Mouse (Mus musculus) forebrain, embryonic 16.5 days (tissue): ENCODE measurements around the gene Tapt1. TPM values are rescaled to one million over a fixed set of nuclear protein-coding genes. Genes with fewer than 3 reads are reported as not detected.
"Not testable (repeated sequence)": the region's sequence is repeated elsewhere in the genome, so short reads cannot be mapped to it uniquely, and the experiment has no call there.

Source experiments
- ATAC-seq: fragments of 200-750 bp; cut with Nextera tagmentation; 2 replicates; pipeline ENCODE4 v1.8.0; 2017; ENCODE audit warnings: mild to moderate bottlenecking, moderate library complexity
- H3K27ac ChIP-seq: fragments of 300-500 bp; sonication (generic); 2 replicates; pipeline ENCODE4 v1.5.1; 2014; ENCODE audit warnings: low read length, control low read depth
- H3K27me3 ChIP-seq: fragments of 300-500 bp; sonication (generic); replicated peaks from 2 replicates; pipeline ENCODE4 v1.6.1; 2014; ENCODE audit warnings: low read length; ENCODE audit not compliant: control insufficient read depth, insufficient read depth
- H3K36me3 ChIP-seq: fragments of 300-500 bp; sonication (generic); 2 replicates; pipeline ENCODE4 v1.6.1; 2014; ENCODE audit not compliant: control insufficient read depth, insufficient read depth
- H3K4me1 ChIP-seq: fragments of 300-500 bp; sonication (generic); replicated peaks from 2 replicates; pipeline ENCODE4 v1.6.1; 2014; ENCODE audit warnings: low read length; ENCODE audit not compliant: control insufficient read depth, insufficient read depth
- H3K4me2 ChIP-seq: fragments of 300-500 bp; sonication (generic); 2 replicates; pipeline ENCODE4 v1.6.1; 2014; ENCODE audit warnings: mild to moderate bottlenecking, low read length, control low read depth
- H3K4me3 ChIP-seq: fragments of 300-500 bp; sonication (generic); replicated peaks from 2 replicates; pipeline ENCODE4 v1.5.1; 2014; ENCODE audit warnings: mild to moderate bottlenecking, low read length, control low read depth
- H3K9ac ChIP-seq: fragments of 300-500 bp; sonication (generic); replicated peaks from 2 replicates; pipeline ENCODE4 v1.6.1; 2014; ENCODE audit warnings: low read depth, low read length, control low read depth
- H3K9me3 ChIP-seq: fragments of 300-500 bp; sonication (generic); 2 replicates; pipeline ENCODE4 v1.6.1; 2016; ENCODE audit warnings: low read length; ENCODE audit not compliant: control insufficient read depth
- WGBS: fragments of 180-500 bp; shearing (Covaris S2); extraction: QIAGEN DNeasy Blood & Tissue Kit; methylation state at CpG from one replicate; pipeline ENCODE4 v1.1.7; 2014; 5-methylcytosine and 5-hydroxymethylcytosine counted together
- polyA plus RNA-seq: library from polyadenylated mRNA; unstranded; fragments of >200 nt; fragmentation: Nextera tagmentation; extraction: Ambion mirVana; gene quantifications from 2 replicates; pipeline ENCODE4 v1.2.1, GENCODE M21; 2015

Tapt1 gene
- polyA plus RNA-seq, 1 experiment from 2014 or later, result 27.3 TPM

- H3K4me2 ChIP-seq, H3K27me3 ChIP-seq, H3K36me3 ChIP-seq, H3K4me1 ChIP-seq, H3K9me3 ChIP-seq, H3K4me3 ChIP-seq, H3K27ac ChIP-seq, ATAC-seq, H3K9ac ChIP-seq: not testable (repeated sequence)
- WGBS, result 91% methylated on average over 8 of the region's 8 CpGs
These were observed 99.9 kb downstream of the Tapt1 start for GRCm38 (mm10) chr5:44126574-44126973.

Other genes with a start within 250 kb of the Tapt1 start
- gene Fgfbp1, start 244.8 kb downstream of the Tapt1 start, polyA plus RNA-seq, result 7.9 and 10.0 TPM in 2 replicates
- gene Prom1, start 124.6 kb downstream of the Tapt1 start, polyA plus RNA-seq, result 34.5 and 39.0 TPM in 2 replicates